Mouse (Mus musculus) midbrain, embryonic 15.5 days (tissue): ENCODE results near the gene Acss2. TPM values are rescaled to one million over a fixed set of nuclear protein-coding genes. Genes with fewer than 3 reads are reported as not detected.

Experiments
- ATAC-seq: fragments of 200-750 bp; cut with Nextera tagmentation; replicated peaks from 2 replicates; pipeline ENCODE4 v1.8.0; 2017; ENCODE audit warnings: moderate TSS enrichment
- H3K27ac ChIP-seq: fragments of 300-500 bp; sonication (generic); 2 replicates; pipeline ENCODE4 v1.5.1; 2015; ENCODE audit warnings: mild to moderate bottlenecking, inconsistent platforms
- H3K27me3 ChIP-seq: fragments of 300-500 bp; sonication (generic); replicated peaks from 2 replicates; pipeline ENCODE4 v1.6.1; 2015; ENCODE audit warnings: inconsistent platforms
- H3K36me3 ChIP-seq: fragments of 300-500 bp; sonication (generic); replicated peaks from 2 replicates; pipeline ENCODE4 v1.6.1; 2015; ENCODE audit warnings: inconsistent platforms
- H3K4me1 ChIP-seq: fragments of 300-500 bp; sonication (generic); 2 replicates; pipeline ENCODE4 v1.6.1; 2015; ENCODE audit warnings: inconsistent platforms
- H3K4me2 ChIP-seq: fragments of 300-500 bp; sonication (generic); 2 replicates; pipeline ENCODE4 v1.6.1; 2015; ENCODE audit warnings: inconsistent platforms, mild to moderate bottlenecking, moderate library complexity
- H3K4me3 ChIP-seq: fragments of 300-500 bp; sonication (generic); 2 replicates; pipeline ENCODE4 v1.5.1; 2015; ENCODE audit warnings: mild to moderate bottlenecking, inconsistent platforms
- H3K9ac ChIP-seq: fragments of 300-500 bp; sonication (generic); 2 replicates; pipeline ENCODE4 v1.6.1; 2015; ENCODE audit warnings: mild to moderate bottlenecking, inconsistent platforms
- H3K9me3 ChIP-seq: fragments of 300-500 bp; sonication (generic); 2 replicates; pipeline ENCODE4 v1.6.1; 2016; ENCODE audit warnings: inconsistent platforms
- WGBS: fragments of 180-500 bp; shearing (Covaris S2); methylation state at CpG from one replicate; pipeline ENCODE4 v1.1.7; 2015; ENCODE audit warnings: mixed read lengths; 5-methylcytosine and 5-hydroxymethylcytosine counted together
- polyA plus RNA-seq: library from polyadenylated mRNA; unstranded; fragments of >200 nt; fragmentation: Nextera tagmentation; extraction: Ambion mirVana; gene quantifications from 2 replicates; pipeline ENCODE4 v1.2.1, GENCODE M21; 2015

The Acss2 gene
- polyA plus RNA-seq, 1 experiment from 2014 or later, result 28.0 TPM

- H3K4me3 ChIP-seq, result no peak overlapping the region
- H3K27ac ChIP-seq, result no peak overlapping the region
- ATAC-seq, result no peak
- H3K4me2 ChIP-seq, result no peak overlapping the region
- no peaks in the 10 kb centered on the region for H3K4me1 ChIP-seq
- WGBS, result 74% methylated on average over 1 of the region's 1 CpGs
- no peaks in the 10 kb centered on the region for H3K27me3 ChIP-seq
- H3K36me3 ChIP-seq, result no peaks in the 10 kb centered on the region
- H3K9ac ChIP-seq, result no peak overlapping the region
- no peaks in the 10 kb centered on the region for H3K9me3 ChIP-seq
Observed at GRCm38 (mm10) chr2:155546955-155547354, 29.2 kb downstream of the Acss2 start.

GRCm38 (mm10) chr2:155552336-155552735 is 34.6 kb downstream of the Acss2 start:
- no peak for ATAC-seq

GRCm38 (mm10) chr2:155552949-155553354 is 35.2 kb downstream of the Acss2 start:
- Histone ChIP-seq H3K36me3 (no peaks in the 10 kb centered on the region), H3K9me3 (no peaks in the 10 kb centered on the region), H3K4me3 (no peak overlapping the region), H3K27ac (no peak overlapping the region), H3K27me3 (no peaks in the 10 kb centered on the region), H3K4me1 (no peaks in the 10 kb centered on the region), H3K9ac (no peak overlapping the region), H3K4me2 (no peak overlapping the region)
- ATAC-seq, result no peak

More at GRCm38 (mm10) chr2:155552336-155552735, 34.6 kb downstream of the Acss2 start:
- Histone ChIP-seq H3K4me1 (no peaks in the 10 kb centered on the region), H3K4me2 (no peak overlapping the region), H3K27ac (no peak overlapping the region), H3K4me3 (no peak overlapping the region), H3K9ac (no peak overlapping the region), H3K9me3 (no peaks in the 10 kb centered on the region), H3K27me3 (no peaks in the 10 kb centered on the region), H3K36me3 (no peaks in the 10 kb centered on the region)

GRCm38 (mm10) chr2:155554426-155554985 is 36.8 kb downstream of the Acss2 start:
- WGBS, result 80% methylated on average over 2 of the region's 2 CpGs
- Histone ChIP-seq H3K27me3 (no peaks in the 10 kb centered on the region), H3K9me3 (no peaks in the 10 kb centered on the region), H3K27ac (no peak overlapping the region), H3K36me3 (no peaks in the 10 kb centered on the region), H3K4me3 (no peak overlapping the region), H3K4me1 (no peaks in the 10 kb centered on the region), H3K4me2 (no peak overlapping the region), H3K9ac (no peak overlapping the region)
- no peak for ATAC-seq

- 50% methylated on average over 1 of the region's 1 CpGs for WGBS
- Histone ChIP-seq H3K9me3 (no peaks in the 10 kb centered on the region), H3K36me3 (no peaks in the 10 kb centered on the region; the same call in 1 of the 2 replicates), H3K9ac (no peak overlapping the region), H3K4me1 (no peaks in the 10 kb centered on the region), H3K4me3 (no peak overlapping the region), H3K4me2 (no peak overlapping the region), H3K27me3 (no peaks in the 10 kb centered on the region), H3K27ac (no peak overlapping the region)
- no peak for ATAC-seq
Observed at GRCm38 (mm10) chr2:155562209-155562608, 44.5 kb downstream of the Acss2 start.

- H3K9ac ChIP-seq, result no peak overlapping the region
- no peak overlapping the region for H3K4me2 ChIP-seq
- H3K9me3 ChIP-seq, result no peaks in the 10 kb centered on the region
- no peak overlapping the region for H3K4me3 ChIP-seq
- 83% methylated on average over 4 of the region's 4 CpGs for WGBS
- no peak overlapping the region for H3K27ac ChIP-seq
- H3K27me3 ChIP-seq, result no peaks in the 10 kb centered on the region
- H3K4me1 ChIP-seq, result no peaks in the 10 kb centered on the region
- ATAC-seq, result no peak
- no peaks in the 10 kb centered on the region; the same call in 1 of the 2 replicates for H3K36me3 ChIP-seq
Observed at GRCm38 (mm10) chr2:155562934-155563333, 45.2 kb downstream of the Acss2 start.

- Histone ChIP-seq H3K36me3 (no peaks in the 10 kb centered on the region), H3K27me3 (no peaks in the 10 kb centered on the region), H3K4me2 (no peak overlapping the region), H3K9ac (no peak overlapping the region), H3K9me3 (no peaks in the 10 kb centered on the region), H3K4me3 (no peak overlapping the region), H3K27ac (no peak overlapping the region), H3K4me1 (no peaks in the 10 kb centered on the region)
- no peak for ATAC-seq
- 87% methylated on average over 5 of the region's 5 CpGs for WGBS
Observed at GRCm38 (mm10) chr2:155567751-155568150, 50.0 kb downstream of the Acss2 start.

- Histone ChIP-seq H3K4me3 (no peak overlapping the region), H3K4me1 (no peaks in the 10 kb centered on the region), H3K9me3 (no peaks in the 10 kb centered on the region), H3K36me3 (no peaks in the 10 kb centered on the region), H3K4me2 (no peak overlapping the region), H3K27me3 (no peaks in the 10 kb centered on the region), H3K27ac (no peak overlapping the region), H3K9ac (no peak overlapping the region)
- ATAC-seq, result no peak
- 12% methylated on average over 3 of the region's 3 CpGs for WGBS
Observed at GRCm38 (mm10) chr2:155569223-155569807, 51.6 kb downstream of the Acss2 start.

GRCm38 (mm10) chr2:155573001-155573400 is 55.3 kb downstream of the Acss2 start:
- Histone ChIP-seq H3K4me1 (no peaks in the 10 kb centered on the region), H3K4me3 (no peak overlapping the region), H3K9ac (no peak overlapping the region), H3K36me3 (no peaks in the 10 kb centered on the region), H3K27ac (no peak overlapping the region), H3K27me3 (no peaks in the 10 kb centered on the region), H3K4me2 (no peak overlapping the region), H3K9me3 (no peaks in the 10 kb centered on the region)
- 91% methylated on average over 9 of the region's 9 CpGs for WGBS
- ATAC-seq, result no peak

GRCm38 (mm10) chr2:155573996-155574395 is 56.2 kb downstream of the Acss2 start:
- Histone ChIP-seq H3K36me3 (no peaks in the 10 kb centered on the region), H3K4me2 (no peak overlapping the region), H3K4me3 (no peak overlapping the region), H3K27me3 (no peaks in the 10 kb centered on the region), H3K9ac (no peak overlapping the region), H3K27ac (no peak overlapping the region), H3K9me3 (no peaks in the 10 kb centered on the region), H3K4me1 (no peaks in the 10 kb centered on the region)
- ATAC-seq, result no peak
- 95% methylated on average over 7 of the region's 7 CpGs for WGBS

- no peak overlapping the region for H3K4me3 ChIP-seq
- ATAC-seq, result no peak
- no peak overlapping the region for H3K27ac ChIP-seq
- no peak overlapping the region for H3K9ac ChIP-seq
- no peaks in the 10 kb centered on the region for H3K36me3 ChIP-seq
- H3K4me2 ChIP-seq, result no peak overlapping the region
- WGBS, result 85% methylated on average over 4 of the region's 4 CpGs
- H3K4me1 ChIP-seq, result no peaks in the 10 kb centered on the region
- H3K9me3 ChIP-seq, result no peaks in the 10 kb centered on the region
- no peaks in the 10 kb centered on the region for H3K27me3 ChIP-seq
Observed at GRCm38 (mm10) chr2:155574700-155575099, 57.0 kb downstream of the Acss2 start.

GRCm38 (mm10) chr2:155576656-155577055 is 58.9 kb downstream of the Acss2 start:
- H3K27me3 ChIP-seq, result no peaks in the 10 kb centered on the region
- ATAC-seq, result no peak
- H3K36me3 ChIP-seq, result no peaks in the 10 kb centered on the region
- H3K27ac ChIP-seq, result no peak overlapping the region
- H3K9me3 ChIP-seq, result no peaks in the 10 kb centered on the region
- WGBS, result 89% methylated on average over 9 of the region's 9 CpGs
- no peaks in the 10 kb centered on the region for H3K4me1 ChIP-seq
- no peak overlapping the region for H3K4me2 ChIP-seq
- H3K9ac ChIP-seq, result no peak overlapping the region
- no peak overlapping the region for H3K4me3 ChIP-seq

- no peak overlapping the region for H3K4me3 ChIP-seq
- WGBS, result 92% methylated on average over 3 of the region's 3 CpGs
- no peak overlapping the region for H3K27ac ChIP-seq
- no peaks in the 10 kb centered on the region for H3K4me1 ChIP-seq
- ATAC-seq, result no peak
- no peak overlapping the region for H3K4me2 ChIP-seq
- no peaks in the 10 kb centered on the region for H3K27me3 ChIP-seq
- no peaks in the 10 kb centered on the region for H3K36me3 ChIP-seq
- H3K9me3 ChIP-seq, result no peaks in the 10 kb centered on the region
- no peak overlapping the region for H3K9ac ChIP-seq
Observed at GRCm38 (mm10) chr2:155580331-155580730, 62.6 kb downstream of the Acss2 start.
